Mouse (Mus musculus) limb, embryonic 11.5 days (tissue): ENCODE results near the gene P4ha1. TPM values are rescaled to one million over a fixed set of nuclear protein-coding genes. Genes with fewer than 3 reads are reported as not detected.
"Not testable (repeated sequence)": the region's sequence is repeated elsewhere in the genome, so short reads cannot be mapped to it uniquely, and the experiment has no call there.

Source experiments
- ATAC-seq: fragments of 200-750 bp; cut with Nextera tagmentation; 2 replicates; pipeline ENCODE4 v1.8.0; 2017; ENCODE audit warnings: low read depth; ENCODE audit not compliant: insufficient number of reproducible peaks, low FRiP score, low TSS enrichment
- DNase-seq: peaks from one replicate; pipeline ENCODE4 v3.0.0-alpha.2; 2015; ENCODE audit warnings: low spot score
- H3K27ac ChIP-seq: fragments of 300-500 bp; sonication (generic); replicated peaks from 2 replicates; pipeline ENCODE4 v1.5.1; 2014; ENCODE audit warnings: low read depth, mild to moderate bottlenecking, low read length
- H3K27me3 ChIP-seq: fragments of 300-500 bp; sonication (generic); 2 replicates; pipeline ENCODE4 v1.6.1; 2014; ENCODE audit warnings: mild to moderate bottlenecking, low read length, mixed read lengths; ENCODE audit not compliant: control insufficient read depth, insufficient read depth
- H3K36me3 ChIP-seq: fragments of 300-500 bp; sonication (generic); 2 replicates; pipeline ENCODE4 v1.6.1; 2014; ENCODE audit warnings: mild to moderate bottlenecking, low read length, moderate library complexity, mixed read lengths; ENCODE audit not compliant: control insufficient read depth, insufficient read depth
- H3K4me1 ChIP-seq: fragments of 300-500 bp; sonication (generic); 2 replicates; pipeline ENCODE4 v1.6.1; 2014; ENCODE audit warnings: low read length, mixed read lengths; ENCODE audit not compliant: control insufficient read depth, insufficient read depth
- H3K4me2 ChIP-seq: fragments of 300-500 bp; sonication (generic); 2 replicates; pipeline ENCODE4 v1.6.1; 2014; ENCODE audit warnings: low read depth, mild to moderate bottlenecking, moderate library complexity; ENCODE audit not compliant: severe bottlenecking
- H3K4me3 ChIP-seq: fragments of 300-500 bp; sonication (generic); 2 replicates; pipeline ENCODE4 v1.5.1; 2014; ENCODE audit warnings: low read depth, low read length
- H3K9ac ChIP-seq: fragments of 300-500 bp; sonication (generic); 2 replicates; pipeline ENCODE4 v1.6.1; 2014; ENCODE audit warnings: mild to moderate bottlenecking, low read length
- H3K9me3 ChIP-seq: fragments of 300-500 bp; sonication (generic); 2 replicates; pipeline ENCODE4 v1.6.1; 2016; ENCODE audit warnings: low read length; ENCODE audit not compliant: control insufficient read depth
- WGBS: fragments of 180-500 bp; shearing (Covaris S2); extraction: QIAGEN DNeasy Blood & Tissue Kit; methylation state at CpG from one replicate; pipeline ENCODE4 v1.1.7; 2014; 5-methylcytosine and 5-hydroxymethylcytosine counted together
- polyA plus RNA-seq: library from polyadenylated mRNA; unstranded; fragments of >200 nt; fragmentation: Nextera tagmentation; extraction: Ambion mirVana; gene quantifications from 2 replicates; pipeline ENCODE4 v1.2.1, GENCODE M21; 2014

Gene P4ha1
- polyA plus RNA-seq, 1 experiment from 2014 or later = 68.7 TPM

DNA sequence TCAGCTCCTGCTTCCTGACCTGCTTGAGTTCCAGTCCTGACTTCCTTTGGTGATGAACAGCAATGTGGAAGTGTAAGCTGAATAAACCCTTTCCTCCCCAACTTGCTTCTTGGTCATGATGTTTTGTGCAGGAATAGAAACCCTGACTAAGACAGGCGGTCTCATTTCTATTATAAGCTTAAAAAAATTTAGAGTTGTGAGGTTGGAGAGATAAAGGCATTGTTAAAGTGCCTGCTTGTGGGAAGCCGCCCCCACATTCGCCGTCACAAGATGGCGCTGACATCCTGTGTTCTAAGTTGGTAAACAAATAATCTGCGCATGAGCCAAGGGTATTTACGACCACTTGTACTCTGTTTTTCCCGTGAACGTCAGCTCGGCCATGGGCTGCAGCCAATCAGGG lies 58.5 kb downstream of the P4ha1 start:
- H3K27ac ChIP-seq, H3K36me3 ChIP-seq, H3K9ac ChIP-seq, DNase-seq, H3K27me3 ChIP-seq, H3K4me1 ChIP-seq, ATAC-seq, H3K9me3 ChIP-seq, H3K4me2 ChIP-seq, H3K4me3 ChIP-seq: not testable (repeated sequence)
- WGBS = 87% methylated on average over 5 of the region's 10 CpGs

DNA sequence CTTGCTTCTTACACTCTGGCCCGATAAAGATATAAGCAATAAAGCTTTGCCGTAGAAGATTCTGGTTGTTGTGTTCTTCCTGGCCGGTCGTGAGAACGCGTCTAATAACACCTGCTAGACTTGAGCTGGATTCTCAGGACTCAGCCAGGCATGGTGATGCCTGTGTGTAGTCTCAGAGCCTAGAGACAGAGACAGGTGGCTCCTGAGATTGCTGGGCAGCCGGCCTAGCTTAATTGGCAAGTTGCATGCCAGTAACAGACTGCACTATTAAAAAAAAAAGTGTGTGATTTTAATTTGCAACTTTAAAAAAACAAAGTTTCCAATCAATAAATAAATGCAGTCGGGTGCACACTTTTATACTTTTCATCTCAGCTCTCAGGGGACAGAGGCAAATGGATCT lies 63.9 kb downstream of the P4ha1 start:
- Histone ChIP-seq H3K4me2 (no peak overlapping the region), H3K27me3 (no peaks in the 10 kb centered on the region), H3K9ac (no peak overlapping the region), H3K4me1 (no peaks in the 10 kb centered on the region), H3K9me3 (peaks cover 9% of the 10 kb centered on the region; the same call in 1 of the 2 replicates), H3K4me3 (no peak overlapping the region), H3K27ac (no peak overlapping the region), H3K36me3 (no peaks in the 10 kb centered on the region)
- ATAC-seq (no peak), DNase-seq (no peak)
- 92% methylated on average over 7 of the region's 8 CpGs for WGBS

DNA sequence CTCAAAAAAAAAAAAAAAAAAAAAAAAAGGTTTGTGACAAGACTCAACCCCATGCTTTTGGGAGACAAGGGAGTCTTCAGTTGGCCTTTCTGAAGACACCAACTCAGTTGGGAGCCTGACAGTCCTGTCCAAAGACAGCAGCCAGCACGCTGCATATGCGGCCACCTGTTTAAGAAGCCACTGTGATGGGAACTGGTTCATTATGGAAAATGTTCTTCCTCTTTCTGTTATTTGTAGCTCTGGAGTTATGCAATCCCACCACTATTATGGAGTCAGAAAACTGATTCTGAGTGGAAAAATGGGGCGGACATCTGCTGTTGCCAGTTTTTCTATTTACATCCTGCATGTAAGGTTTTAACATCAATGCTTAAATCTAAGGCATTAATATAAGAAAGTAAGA lies 66.6 kb downstream of the P4ha1 start:
- H3K27me3 ChIP-seq = no peaks in the 10 kb centered on the region
- no peak overlapping the region for H3K9ac ChIP-seq
- no peak overlapping the region for H3K4me2 ChIP-seq
- no peaks in the 10 kb centered on the region for H3K4me1 ChIP-seq
- ATAC-seq (no peak), DNase-seq (no peak)
- 95% methylated on average over 3 of the region's 3 CpGs for WGBS
- no peaks in the 10 kb centered on the region for H3K36me3 ChIP-seq
- no peak overlapping the region for H3K27ac ChIP-seq
- peaks cover 9% of the 10 kb centered on the region; the same call in 1 of the 2 replicates for H3K9me3 ChIP-seq
- H3K4me3 ChIP-seq = no peak overlapping the region

DNA sequence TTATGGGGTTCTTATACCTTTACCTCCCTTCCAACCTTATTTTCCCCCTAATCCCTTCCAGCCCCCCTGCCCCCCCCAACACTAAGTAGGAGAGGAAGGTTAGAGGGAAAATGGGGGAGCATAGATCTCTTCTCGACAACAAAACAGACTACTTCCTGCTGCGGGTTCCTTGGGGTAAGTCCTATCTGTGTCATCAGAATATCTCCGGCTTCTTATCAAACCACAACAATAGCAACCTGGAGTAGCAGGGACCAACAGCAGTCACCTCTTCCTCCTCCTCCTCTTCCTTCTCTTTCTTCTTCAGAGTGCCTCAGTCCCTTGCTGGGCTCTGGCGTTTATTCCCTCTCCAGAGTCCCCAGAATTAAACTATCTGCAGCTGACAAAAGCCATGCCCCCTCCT lies 68.8 kb downstream of the P4ha1 start:
- no peaks in the 10 kb centered on the region for H3K36me3 ChIP-seq
- no peaks in the 10 kb centered on the region for H3K4me1 ChIP-seq
- 60% methylated on average over 4 of the region's 4 CpGs for WGBS
- H3K27me3 ChIP-seq = no peaks in the 10 kb centered on the region
- H3K27ac ChIP-seq = no peak overlapping the region
- H3K4me2 ChIP-seq = no peak overlapping the region
- H3K4me3 ChIP-seq = no peak overlapping the region
- peaks cover 9% of the 10 kb centered on the region; the same call in 1 of the 2 replicates for H3K9me3 ChIP-seq
- H3K9ac ChIP-seq = no peak overlapping the region
- no peak for DNase-seq
- ATAC-seq = no peak

DNA sequence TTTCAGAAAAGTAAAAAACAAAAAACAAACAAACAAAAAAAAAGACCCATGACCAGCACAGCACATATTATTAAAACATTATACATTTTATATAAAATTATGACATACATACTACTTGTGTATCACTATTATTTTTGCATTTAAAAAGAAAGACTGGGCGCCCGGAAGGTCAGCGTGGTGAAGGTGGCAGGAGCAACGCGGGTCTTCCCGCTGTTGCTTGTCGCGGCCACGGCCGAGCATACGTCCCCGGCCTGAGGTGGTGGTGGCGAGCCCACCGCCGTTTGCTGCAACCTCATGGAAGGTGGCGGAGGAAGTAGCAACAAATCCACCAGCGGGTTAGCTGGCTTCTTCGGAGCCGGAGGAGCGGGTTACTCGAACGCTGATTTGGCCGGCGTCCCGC lies 72.4 kb downstream of the P4ha1 start, which contains the start of gene Gm10273:
Gene Gm10273, plus strand, starts transcription at position 172 of the 400 bp plus-strand sequence.
- ATAC-seq, H3K36me3 ChIP-seq, H3K27me3 ChIP-seq, H3K4me3 ChIP-seq, H3K9ac ChIP-seq, DNase-seq, H3K4me2 ChIP-seq, H3K27ac ChIP-seq, H3K4me1 ChIP-seq, H3K9me3 ChIP-seq: not testable (repeated sequence)
- WGBS = 94% methylated on average over 9 of the region's 25 CpGs

DNA sequence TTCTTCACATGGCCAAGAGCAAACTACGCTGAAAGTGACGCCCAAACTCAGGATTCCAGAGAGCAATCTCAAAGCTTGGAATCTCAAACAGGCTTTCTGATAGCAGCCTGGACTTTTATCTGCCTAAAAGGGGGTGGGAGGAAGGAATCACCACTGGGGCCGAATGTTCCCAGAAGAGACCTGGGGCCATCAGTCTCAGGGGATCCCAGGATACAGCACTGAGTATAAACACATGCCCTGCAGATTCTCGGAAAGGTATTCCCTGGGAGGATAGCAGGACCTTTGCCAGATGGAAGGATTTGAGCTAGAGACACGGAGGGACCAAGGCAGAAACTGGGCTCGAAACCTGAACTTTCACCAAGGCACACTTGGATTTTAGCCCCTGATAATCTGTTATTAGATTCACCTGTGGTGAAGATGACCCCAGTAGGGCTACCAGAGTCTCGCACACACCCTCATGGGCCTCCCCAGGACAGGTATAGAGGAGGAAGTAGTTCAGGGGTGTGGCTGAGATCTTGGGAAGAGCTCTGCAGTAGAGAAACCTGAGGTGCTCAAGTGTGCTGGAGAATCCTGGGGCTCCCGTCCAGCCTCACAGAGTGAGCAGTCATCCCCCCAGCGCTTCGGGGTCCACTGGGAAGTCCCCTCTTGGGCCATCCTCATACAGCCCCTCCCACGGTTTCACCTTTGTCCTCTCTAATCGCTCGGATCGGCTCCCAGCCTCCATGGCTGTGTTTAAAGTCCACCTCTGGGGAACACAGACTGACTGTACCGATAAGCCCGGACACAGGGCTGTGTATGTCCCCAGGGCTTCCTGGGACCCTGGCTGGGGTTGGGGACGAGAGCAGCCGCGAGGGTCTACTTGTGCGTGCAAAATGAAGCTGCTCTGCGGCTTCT lies 80.0 kb downstream of the P4ha1 start, which contains the start of gene Pla2g12b:
Gene Pla2g12b, plus strand, starts transcription at position 762 of the 894 bp plus-strand sequence.
- ATAC-seq = no peak
- H3K4me3 ChIP-seq = no peak within 1 kb of the TSS
- H3K4me2 ChIP-seq = no peak within 1 kb of the TSS
- no peaks in the 10 kb centered on the region for H3K36me3 ChIP-seq
- H3K4me1 ChIP-seq = no peaks in the 10 kb centered on the region
- WGBS = 75% methylated on average over 21 of the region's 21 CpGs
- no peaks in the 10 kb centered on the region for H3K27me3 ChIP-seq
- H3K27ac ChIP-seq = no peak within 1 kb of the TSS
- no peak within 1 kb of the TSS for H3K9ac ChIP-seq
- H3K9me3 ChIP-seq = no peaks in the 10 kb centered on the region
- DNase-seq = no peak

DNA sequence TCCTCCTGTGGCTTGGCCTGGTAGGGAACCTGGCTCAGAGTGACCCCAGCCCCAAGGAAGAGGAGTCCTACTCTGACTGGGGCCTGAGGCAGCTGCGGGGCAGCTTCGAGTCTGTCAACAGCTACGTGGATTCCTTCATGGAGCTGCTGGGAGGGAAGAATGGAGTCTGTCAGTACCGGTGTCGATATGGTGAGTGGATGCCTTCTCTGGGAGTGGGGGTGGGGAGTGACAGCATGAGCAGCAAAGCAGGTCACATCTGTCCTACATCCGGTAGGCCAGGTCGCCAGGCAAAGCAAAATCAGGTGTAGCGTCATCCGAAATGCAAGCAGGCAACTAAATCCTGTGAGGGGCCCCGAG lies 80.7 kb downstream of the P4ha1 start:
- DNase-seq (no peak), ATAC-seq (no peak)
- Histone ChIP-seq H3K9ac (no peak overlapping the region), H3K4me3 (no peak overlapping the region), H3K4me2 (no peak overlapping the region), H3K4me1 (no peaks in the 10 kb centered on the region), H3K36me3 (no peaks in the 10 kb centered on the region), H3K27me3 (no peaks in the 10 kb centered on the region), H3K9me3 (no peaks in the 10 kb centered on the region), H3K27ac (no peak overlapping the region)
- 83% methylated on average over 10 of the region's 10 CpGs for WGBS

DNA sequence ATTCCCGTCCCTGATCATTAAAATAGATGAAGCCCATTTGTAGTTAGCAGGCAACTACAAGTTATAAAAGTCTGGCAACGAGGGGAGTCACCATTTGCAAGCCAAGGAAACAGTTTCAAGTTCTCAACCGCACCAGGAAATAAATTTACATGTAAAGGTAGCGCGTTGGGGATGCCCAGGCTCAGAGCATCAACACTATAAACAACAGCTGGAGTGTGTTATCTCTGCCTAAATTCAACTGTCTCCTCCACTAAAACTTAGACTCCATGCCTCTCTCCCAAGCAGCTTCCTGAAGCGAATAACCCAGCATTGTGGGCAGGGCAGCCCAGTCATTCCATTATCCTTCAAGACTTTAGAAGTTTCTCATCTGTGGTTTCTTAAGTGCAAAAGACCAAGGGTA lies 85.4 kb downstream of the P4ha1 start:
- no peak for DNase-seq
- ATAC-seq = no peak
- Histone ChIP-seq H3K4me1 (no peaks in the 10 kb centered on the region), H3K9ac (no peak overlapping the region), H3K9me3 (no peaks in the 10 kb centered on the region), H3K4me3 (no peak overlapping the region), H3K27ac (no peak overlapping the region), H3K36me3 (no peaks in the 10 kb centered on the region), H3K27me3 (no peaks in the 10 kb centered on the region), H3K4me2 (no peak overlapping the region)
- 30% methylated on average over 6 of the region's 6 CpGs for WGBS
